Mouse (Mus musculus) lung, adult 2 months (tissue): ENCODE measurements around the gene Hmg20a.

Experiments
- CTCF ChIP-seq: fragments of 200-500 bp; IDR thresholded peaks from 2 replicates; pipeline ENCODE4 v1.5.1; 2011; ENCODE audit warnings: mild to moderate bottlenecking, low read length, control low read depth; ENCODE audit not compliant: insufficient read depth
- POLR2A ChIP-seq: fragments of 200-500 bp; IDR thresholded peaks from 2 replicates; pipeline ENCODE4 v1.6.1; 2011; ENCODE audit warnings: low read depth, mild to moderate bottlenecking, control low read depth, low read length, borderline replicate concordance; ENCODE audit errors: extremely low read depth

DNA sequence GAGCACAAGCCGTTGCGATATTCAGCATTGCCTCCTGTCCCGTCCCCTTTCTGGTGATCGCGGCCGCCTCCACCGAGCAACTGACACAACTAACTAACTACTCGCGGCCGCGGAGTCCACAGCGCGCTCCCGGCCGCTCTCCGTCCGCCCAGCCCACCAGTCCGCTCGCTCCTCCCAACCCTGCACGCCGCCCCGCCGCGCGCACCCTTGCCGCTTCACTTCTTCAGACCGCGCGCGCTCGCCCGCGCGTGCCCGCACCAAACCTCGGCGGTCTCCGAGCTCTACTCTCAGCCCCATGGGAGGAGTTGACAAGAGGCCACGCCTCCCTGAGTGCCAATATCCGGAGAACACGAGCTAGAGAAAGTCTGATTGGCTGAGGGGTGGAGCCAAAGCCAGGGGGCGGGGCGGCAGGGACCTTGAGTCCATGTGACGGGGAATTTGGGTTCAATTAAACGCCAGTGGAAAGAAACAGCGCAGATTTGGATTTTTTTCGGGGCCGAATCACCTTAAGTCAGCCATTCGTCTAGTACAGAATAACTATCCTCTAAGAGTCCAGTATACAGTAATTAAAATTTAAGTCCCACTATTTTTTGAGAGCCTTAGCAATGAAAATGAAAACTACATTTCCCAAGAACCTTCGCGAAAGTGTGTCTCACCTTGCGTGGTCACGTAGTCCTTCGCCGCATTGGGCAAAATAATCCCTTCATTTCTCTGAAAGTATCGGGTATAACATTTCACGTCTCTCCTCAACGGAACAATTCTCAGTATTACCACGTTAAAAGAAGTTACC is at the start of gene Hmg20a, which contains the start of gene Peak1:
- TF ChIP-seq CTCF (no peak), POLR2A (peak; percentile 78)
